Mouse (Mus musculus): ENCODE results near the gene Bscl2. TPM values are rescaled to one million over a fixed set of nuclear protein-coding genes. Genes with fewer than 3 reads are reported as not detected.

The Bscl2 gene
- polyA plus RNA-seq, 1 experiment from 2014 or later = 62.4 TPM

DNA sequence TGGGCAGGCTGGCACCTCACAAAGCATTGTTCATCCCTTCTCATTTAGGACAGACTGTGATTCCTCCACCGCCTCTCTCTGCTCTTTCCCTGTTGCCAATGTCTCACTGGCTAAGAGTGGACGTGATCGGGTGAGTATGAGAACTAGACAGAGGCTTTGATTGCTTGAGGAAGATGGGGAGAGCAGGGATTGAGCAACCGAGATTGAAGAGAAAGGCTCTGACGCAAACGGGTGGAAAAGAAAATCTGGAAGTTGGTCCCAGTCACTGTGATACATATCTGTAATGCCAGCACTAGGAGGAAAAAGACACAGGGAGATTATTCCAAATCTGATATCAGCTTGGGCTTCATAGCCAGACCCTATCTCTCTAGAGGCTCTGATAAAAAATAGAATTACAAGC is 5.7 kb downstream of the Bscl2 start:
- peaks cover 28% of the 10 kb centered on the region for H3K36me3 ChIP-seq (ENCODE audit: insufficient read depth, low read length)
- 87% methylated on average over 6 of the region's 6 CpGs for WGBS
- H3K9ac ChIP-seq (replicated peaks; ENCODE audit: low read length) = no peak overlapping the region
- H3K9me3 ChIP-seq (ENCODE audit: low read length) = no peaks in the 10 kb centered on the region
- no peak for ATAC-seq (ENCODE audit: low FRiP score, low TSS enrichment)
- no peaks in the 10 kb centered on the region for H3K27me3 ChIP-seq (ENCODE audit: insufficient read depth, low read length)
- peaks cover 32% of the 10 kb centered on the region for H3K4me1 ChIP-seq (ENCODE audit: insufficient read depth, low read length)
- H3K4me2 ChIP-seq (replicated peaks; ENCODE audit: low read depth, low read length) = no peak overlapping the region
- no peak overlapping the region for H3K4me3 ChIP-seq (ENCODE audit: low read length)
- H3K27ac ChIP-seq (ENCODE audit: low read length) = no peak overlapping the region

DNA sequence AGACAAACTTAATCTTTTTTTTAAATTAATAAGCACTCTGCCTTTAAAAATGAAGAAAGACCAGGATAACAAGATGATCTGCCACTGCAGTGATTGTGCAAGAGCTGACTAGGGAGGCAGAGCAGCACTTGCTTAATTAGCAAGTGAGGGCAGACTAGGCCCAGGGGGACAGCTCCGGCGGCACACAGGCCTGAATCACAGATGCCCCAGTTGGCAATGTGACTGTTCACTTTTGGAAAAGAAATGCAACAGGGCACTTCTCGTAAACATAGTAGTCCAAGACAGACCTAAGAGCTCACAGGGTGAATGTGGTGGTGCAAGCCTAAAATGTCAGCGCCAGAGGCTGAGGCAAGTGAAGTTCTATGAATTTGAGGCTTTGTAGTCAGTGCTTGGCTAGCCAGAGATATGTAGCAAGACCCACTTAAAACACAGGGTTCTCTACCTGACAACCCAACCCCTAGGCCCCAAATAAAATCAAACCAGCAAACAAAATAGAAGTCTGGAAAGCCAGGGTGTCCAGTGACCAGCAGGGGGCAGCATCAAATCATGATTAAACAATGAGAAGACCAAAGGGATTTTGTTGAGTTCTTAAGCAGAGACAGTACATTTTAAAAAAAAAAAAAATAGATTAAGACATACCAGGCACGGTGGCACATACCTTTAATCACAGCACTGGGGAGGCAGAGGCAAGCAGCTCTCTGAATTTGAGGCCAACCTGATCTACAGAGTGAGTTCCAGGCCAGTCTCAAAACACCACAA is 7.3 kb downstream of the Bscl2 start:
- peaks cover 28% of the 10 kb centered on the region for H3K36me3 ChIP-seq (ENCODE audit: insufficient read depth, low read length)
- ATAC-seq (ENCODE audit: low FRiP score, low TSS enrichment) = no peak
- H3K27me3 ChIP-seq (ENCODE audit: insufficient read depth, low read length) = no peaks in the 10 kb centered on the region
- peaks cover 16% of the 10 kb centered on the region for H3K4me1 ChIP-seq (ENCODE audit: insufficient read depth, low read length)
- H3K4me2 ChIP-seq (replicated peaks; ENCODE audit: low read depth, low read length) = no peak overlapping the region
- WGBS = 74% methylated on average over 5 of the region's 5 CpGs
- no peaks in the 10 kb centered on the region for H3K9me3 ChIP-seq (ENCODE audit: low read length)
- H3K9ac ChIP-seq (replicated peaks; ENCODE audit: low read length) = no peak overlapping the region
- no peak overlapping the region for H3K27ac ChIP-seq (ENCODE audit: low read length)
- H3K4me3 ChIP-seq (ENCODE audit: low read length) = no peak overlapping the region

DNA sequence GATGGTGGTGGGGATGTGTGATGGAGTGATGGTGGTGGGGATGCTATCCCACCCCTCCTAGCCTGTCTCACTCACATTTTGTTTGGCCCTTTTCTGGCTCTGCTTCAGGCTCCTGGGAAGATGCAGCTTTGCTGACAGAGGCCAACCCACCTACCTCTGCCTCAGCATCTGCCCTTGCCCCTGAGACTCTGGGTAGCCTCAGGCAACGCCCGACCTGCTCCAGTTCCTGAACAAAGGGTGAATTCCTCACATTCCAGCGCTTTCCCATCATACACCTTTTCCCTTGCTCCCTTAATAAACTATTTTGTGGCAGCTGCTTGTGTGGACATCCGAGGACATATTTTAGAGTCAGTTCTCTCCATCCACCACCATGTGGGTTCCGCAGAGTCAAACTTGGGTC is 11.1 kb downstream of the Bscl2 start:
- Histone ChIP-seq H3K27ac (ENCODE audit: low read length) (no peak overlapping the region), H3K9me3 (ENCODE audit: low read length) (no peaks in the 10 kb centered on the region), H3K4me3 (ENCODE audit: low read length) (no peak overlapping the region), H3K9ac (replicated peaks; ENCODE audit: low read length) (no peak overlapping the region), H3K4me2 (replicated peaks; ENCODE audit: low read depth, low read length) (no peak overlapping the region), H3K36me3 (ENCODE audit: insufficient read depth, low read length) (peaks cover 22% of the 10 kb centered on the region), H3K4me1 (ENCODE audit: insufficient read depth, low read length) (0 out of 2 replicates have a peak, but pooled peaks cover 7% of the 10 kb centered on the region), H3K27me3 (ENCODE audit: insufficient read depth, low read length) (no peaks in the 10 kb centered on the region)
- ATAC-seq (ENCODE audit: low FRiP score, low TSS enrichment) = no peak
- WGBS = 78% methylated on average over 5 of the region's 5 CpGs

DNA sequence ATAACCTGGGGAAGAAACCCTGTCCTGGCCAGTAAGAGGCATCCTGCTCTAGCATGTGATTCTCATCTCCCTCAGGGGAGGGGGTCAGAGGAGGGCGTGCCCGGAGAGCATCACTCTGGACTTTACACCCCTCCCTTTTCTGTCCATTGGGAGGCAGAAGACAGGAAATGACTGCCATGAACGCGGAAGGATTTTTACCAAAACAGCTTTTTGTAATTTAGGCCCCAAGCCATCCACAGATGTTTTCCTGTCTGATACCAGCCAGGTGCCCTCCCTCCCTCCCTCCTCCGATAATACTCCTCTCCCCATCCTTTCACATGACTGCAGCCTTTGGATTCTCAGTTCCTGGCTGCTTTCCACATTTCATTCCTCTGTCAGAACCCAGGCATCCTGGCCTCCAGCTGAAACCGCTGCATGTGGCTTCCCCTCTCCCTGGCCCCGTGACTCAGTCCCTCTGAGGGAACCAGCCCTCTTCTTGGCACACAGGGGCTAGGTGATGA is 13.2 kb downstream of the Bscl2 start, which contains the start of gene Lrrn4cl:
TSS of gene Lrrn4cl (plus strand) at position 367 of the 500 bp plus-strand sequence.
- WGBS = 23% methylated on average over 7 of the region's 7 CpGs
- Histone ChIP-seq H3K9ac (replicated peaks; ENCODE audit: low read length) (peak within 1 kb of the TSS; percentile 23; the same call in 1 of the 2 replicates), H3K4me2 (replicated peaks; ENCODE audit: low read depth, low read length) (0 out of 2 replicates have a peak within 1 kb of the TSS, but pooled peaks have one; percentile 14)

DNA sequence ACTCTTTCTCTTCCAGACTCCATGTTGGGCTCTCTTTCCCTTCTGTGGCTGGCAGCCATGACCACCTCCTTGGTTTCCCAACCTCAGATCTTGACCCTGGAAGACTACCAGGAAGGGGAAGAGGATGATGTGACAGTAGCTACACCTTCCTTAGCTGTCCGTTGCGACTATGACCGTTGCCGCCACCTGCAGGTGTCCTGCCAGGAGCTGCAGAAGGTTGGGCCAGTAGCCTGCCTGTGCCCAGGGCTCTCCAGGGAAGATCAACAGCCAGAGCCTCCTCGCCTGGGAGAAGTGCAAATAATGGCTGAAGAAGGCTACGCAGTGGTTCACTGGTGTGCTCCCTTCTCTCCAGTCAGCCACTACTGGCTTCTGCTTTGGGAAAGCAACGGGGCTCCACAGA is 14.4 kb downstream of the Bscl2 start:
- H3K27me3 ChIP-seq (ENCODE audit: insufficient read depth, low read length) = no peaks in the 10 kb centered on the region
- no peak for ATAC-seq (ENCODE audit: low FRiP score, low TSS enrichment)
- H3K27ac ChIP-seq (ENCODE audit: low read length) = no peak overlapping the region
- H3K9ac ChIP-seq (replicated peaks; ENCODE audit: low read length) = no peak overlapping the region
- 57% methylated on average over 7 of the region's 7 CpGs for WGBS
- H3K4me3 ChIP-seq (ENCODE audit: low read length) = no peak overlapping the region
- no peaks in the 10 kb centered on the region for H3K9me3 ChIP-seq (ENCODE audit: low read length)
- peaks cover 9% of the 10 kb centered on the region for H3K36me3 ChIP-seq (ENCODE audit: insufficient read depth, low read length)
- 0 out of 2 replicates have a peak, but pooled peaks cover 7% of the 10 kb centered on the region for H3K4me1 ChIP-seq (ENCODE audit: insufficient read depth, low read length)
- H3K4me2 ChIP-seq (replicated peaks; ENCODE audit: low read depth, low read length) = no peak overlapping the region

More for the DNA sequence above, 13.2 kb downstream of the Bscl2 start, which contains the start of gene Lrrn4cl:
- 0 out of 2 replicates have a peak, but pooled peaks cover 7% of the 10 kb centered on the region for H3K4me1 ChIP-seq (ENCODE audit: insufficient read depth, low read length)
- H3K9me3 ChIP-seq (ENCODE audit: low read length) = no peaks in the 10 kb centered on the region
- H3K27ac ChIP-seq (ENCODE audit: low read length) = no peak within 1 kb of the TSS
- H3K4me3 ChIP-seq (ENCODE audit: low read length) = no peak within 1 kb of the TSS
- peak; percentile 49; the same call in 1 of the 2 replicates for ATAC-seq (ENCODE audit: low FRiP score, low TSS enrichment)
- no peaks in the 10 kb centered on the region for H3K27me3 ChIP-seq (ENCODE audit: insufficient read depth, low read length)
- peaks cover 21% of the 10 kb centered on the region for H3K36me3 ChIP-seq (ENCODE audit: insufficient read depth, low read length)

DNA sequence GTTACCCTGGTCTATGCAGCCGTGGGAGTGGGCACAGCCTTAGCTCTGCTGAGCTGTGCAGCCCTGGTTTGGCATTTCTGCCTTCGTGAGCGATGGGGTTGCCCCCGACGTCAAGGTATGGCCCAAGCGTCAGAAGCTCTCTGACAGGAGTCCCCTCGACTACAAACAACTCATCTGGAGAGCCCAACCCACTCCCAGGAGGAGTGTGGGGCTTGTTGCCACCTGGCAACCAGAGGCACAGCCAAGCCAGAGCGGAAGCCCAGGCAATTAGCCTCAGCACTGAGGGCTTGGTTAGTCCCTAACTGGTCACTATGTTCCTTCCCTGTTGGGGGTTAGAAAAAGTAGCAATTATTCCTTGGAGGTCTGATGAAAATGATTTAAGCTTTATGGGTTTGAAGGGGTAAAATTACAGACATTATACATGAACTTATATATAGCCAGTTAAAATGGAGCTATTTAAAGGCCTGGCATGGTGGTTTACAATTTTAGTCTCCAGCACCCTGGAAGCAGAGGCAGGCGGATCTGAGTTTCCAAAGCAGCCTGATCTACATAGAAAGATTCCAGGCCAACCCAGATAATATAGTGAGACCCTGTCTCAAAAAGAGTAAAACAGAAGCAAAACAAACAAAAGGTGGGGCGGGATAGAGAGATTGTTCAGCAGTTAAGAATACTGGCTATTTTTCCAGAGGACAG is 15.1 kb downstream of the Bscl2 start:
- Histone ChIP-seq H3K27ac (ENCODE audit: low read length) (no peak overlapping the region), H3K4me2 (replicated peaks; ENCODE audit: low read depth, low read length) (no peak overlapping the region), H3K36me3 (ENCODE audit: insufficient read depth, low read length) (peaks cover 3% of the 10 kb centered on the region; the same call in 1 of the 2 replicates), H3K27me3 (ENCODE audit: insufficient read depth, low read length) (no peaks in the 10 kb centered on the region), H3K4me3 (ENCODE audit: low read length) (no peak overlapping the region), H3K9me3 (ENCODE audit: low read length) (no peaks in the 10 kb centered on the region), H3K9ac (replicated peaks; ENCODE audit: low read length) (no peak overlapping the region), H3K4me1 (ENCODE audit: insufficient read depth, low read length) (0 out of 2 replicates have a peak, but pooled peaks cover 7% of the 10 kb centered on the region)
- 52% methylated on average over 10 of the region's 10 CpGs for WGBS
- no peak for ATAC-seq (ENCODE audit: low FRiP score, low TSS enrichment)

DNA sequence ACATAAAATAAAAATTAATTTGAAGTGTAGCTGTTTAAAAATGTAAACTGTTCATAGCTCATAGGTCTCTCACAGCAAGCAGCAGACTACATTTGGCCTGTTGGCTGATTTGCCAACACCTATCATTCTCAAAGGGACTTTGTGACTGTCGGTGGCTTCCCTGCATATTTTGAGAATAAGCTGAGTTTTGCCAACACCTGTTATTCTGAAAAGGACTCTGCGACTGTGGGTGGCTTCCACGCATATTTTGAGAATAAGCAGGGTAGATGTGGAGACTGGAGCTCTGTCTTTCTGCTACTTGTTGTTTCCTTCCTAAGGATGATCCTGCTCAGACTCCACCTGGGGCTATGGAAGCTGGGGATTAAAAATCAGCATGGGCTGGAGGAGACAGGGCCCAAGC is 15.8 kb downstream of the Bscl2 start:
- Histone ChIP-seq H3K9ac (replicated peaks; ENCODE audit: low read length) (no peak overlapping the region), H3K27me3 (ENCODE audit: insufficient read depth, low read length) (no peaks in the 10 kb centered on the region), H3K4me3 (ENCODE audit: low read length) (no peak overlapping the region), H3K9me3 (ENCODE audit: low read length) (no peaks in the 10 kb centered on the region), H3K4me1 (ENCODE audit: insufficient read depth, low read length) (0 out of 2 replicates have a peak, but pooled peaks cover 7% of the 10 kb centered on the region), H3K36me3 (ENCODE audit: insufficient read depth, low read length) (no peaks in the 10 kb centered on the region), H3K4me2 (replicated peaks; ENCODE audit: low read depth, low read length) (no peak overlapping the region), H3K27ac (ENCODE audit: low read length) (no peak overlapping the region)
- 83% methylated on average over 3 of the region's 3 CpGs for WGBS
- no peak for ATAC-seq (ENCODE audit: low FRiP score, low TSS enrichment)

DNA sequence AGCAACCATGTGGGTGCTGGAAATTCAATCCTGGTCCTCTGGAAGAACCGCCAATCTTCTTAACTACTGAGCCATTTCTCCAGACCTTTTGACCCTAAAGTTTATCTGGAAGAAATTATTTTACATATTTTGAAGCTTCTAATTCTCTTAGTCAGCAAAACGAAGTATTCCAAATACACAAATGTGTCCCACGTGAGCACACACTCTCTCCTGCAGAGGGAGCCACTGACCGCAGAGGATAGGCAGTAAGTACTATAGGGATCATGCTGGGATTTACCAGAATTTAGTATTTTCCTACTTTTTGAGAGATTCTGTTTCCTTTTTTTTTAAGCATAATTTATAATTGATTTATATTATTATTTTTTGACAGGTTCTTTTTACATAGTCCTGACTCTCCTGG is 20.4 kb downstream of the Bscl2 start:
- Histone ChIP-seq H3K27ac (ENCODE audit: low read length) (no peak overlapping the region), H3K9me3 (ENCODE audit: low read length) (no peaks in the 10 kb centered on the region), H3K4me2 (replicated peaks; ENCODE audit: low read depth, low read length) (no peak overlapping the region), H3K27me3 (ENCODE audit: insufficient read depth, low read length) (no peaks in the 10 kb centered on the region), H3K9ac (replicated peaks; ENCODE audit: low read length) (no peak overlapping the region), H3K36me3 (ENCODE audit: insufficient read depth, low read length) (no peaks in the 10 kb centered on the region), H3K4me1 (ENCODE audit: insufficient read depth, low read length) (no peaks in the 10 kb centered on the region), H3K4me3 (ENCODE audit: low read length) (no peak overlapping the region)
- no peak for ATAC-seq (ENCODE audit: low FRiP score, low TSS enrichment)
- WGBS = 39% methylated on average over 4 of the region's 4 CpGs

DNA sequence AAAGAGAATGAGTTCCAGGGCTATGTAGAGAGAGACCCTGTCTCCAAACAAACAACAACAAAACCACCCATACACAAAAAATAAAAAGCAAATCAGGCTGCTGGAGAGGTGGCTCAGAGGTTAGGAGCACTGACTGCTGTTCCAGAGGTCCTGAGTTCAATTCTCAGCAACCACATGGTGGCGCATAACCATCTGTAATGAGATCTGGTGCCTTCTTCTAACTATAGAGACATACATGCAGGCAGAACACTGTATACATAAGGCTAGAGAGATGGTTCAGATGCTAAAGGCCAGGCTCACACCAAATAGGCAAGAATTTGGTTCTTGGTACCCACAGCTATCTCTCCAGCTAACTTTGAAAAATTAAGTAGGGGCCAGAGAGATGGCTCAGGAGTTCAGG is 21.8 kb downstream of the Bscl2 start:
- Histone ChIP-seq H3K9me3 (ENCODE audit: low read length) (no peaks in the 10 kb centered on the region), H3K27ac (ENCODE audit: low read length) (no peak overlapping the region)
- ATAC-seq (ENCODE audit: low FRiP score, low TSS enrichment) = no peak

More for the DNA sequence above, 21.8 kb downstream of the Bscl2 start:
- no peaks in the 10 kb centered on the region for H3K4me1 ChIP-seq (ENCODE audit: insufficient read depth, low read length)
- 16% methylated on average over 1 of the region's 1 CpGs for WGBS
- no peak overlapping the region for H3K4me2 ChIP-seq (replicated peaks; ENCODE audit: low read depth, low read length)
- no peaks in the 10 kb centered on the region for H3K27me3 ChIP-seq (ENCODE audit: insufficient read depth, low read length)
- H3K36me3 ChIP-seq (ENCODE audit: insufficient read depth, low read length) = no peaks in the 10 kb centered on the region
- H3K9ac ChIP-seq (replicated peaks; ENCODE audit: low read length) = no peak overlapping the region
- H3K4me3 ChIP-seq (ENCODE audit: low read length) = no peak overlapping the region
